Mouse (Mus musculus) natural killer cell, adult 2 months (primary cell): ENCODE data around the gene Ints12.

Experiments used
- DNase-seq, 2 experiments: peaks; one replicate each; pipeline ENCODE4 v3.0.0; 2022; ENCODE audit warnings: low spot score in 2 of 2

Gene Ints12

DNA sequence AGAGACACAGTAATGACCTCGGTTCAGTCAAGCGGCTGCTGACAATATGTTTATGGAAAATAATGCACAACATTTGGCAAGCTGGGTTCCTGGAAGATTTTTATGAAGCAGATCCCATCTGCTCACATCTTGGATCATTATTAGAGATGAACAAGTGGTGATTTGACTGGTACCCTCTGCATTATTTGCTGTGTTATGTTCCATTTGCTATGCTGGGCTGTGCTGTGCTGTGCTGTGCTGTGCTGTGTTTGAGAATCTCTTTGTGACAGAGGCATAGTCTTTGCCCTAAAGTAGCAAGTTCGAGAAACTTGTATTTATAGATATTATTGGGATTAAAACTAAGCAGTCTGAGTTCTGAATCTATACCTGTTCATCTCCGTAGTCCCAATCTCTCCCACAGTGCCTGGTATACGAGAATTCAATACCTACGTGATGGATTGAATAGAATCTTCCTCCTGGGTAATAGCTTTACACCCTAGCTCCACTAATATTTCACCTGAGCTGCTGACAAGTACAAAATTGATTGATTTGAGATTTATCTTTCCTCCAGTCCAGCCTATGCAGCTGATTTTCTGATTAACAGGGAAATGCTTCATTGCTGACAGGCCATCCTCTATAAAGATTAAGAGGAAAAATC, 53.0 kb downstream of the Ints12 start:
- DNase-seq = no peak

DNA sequence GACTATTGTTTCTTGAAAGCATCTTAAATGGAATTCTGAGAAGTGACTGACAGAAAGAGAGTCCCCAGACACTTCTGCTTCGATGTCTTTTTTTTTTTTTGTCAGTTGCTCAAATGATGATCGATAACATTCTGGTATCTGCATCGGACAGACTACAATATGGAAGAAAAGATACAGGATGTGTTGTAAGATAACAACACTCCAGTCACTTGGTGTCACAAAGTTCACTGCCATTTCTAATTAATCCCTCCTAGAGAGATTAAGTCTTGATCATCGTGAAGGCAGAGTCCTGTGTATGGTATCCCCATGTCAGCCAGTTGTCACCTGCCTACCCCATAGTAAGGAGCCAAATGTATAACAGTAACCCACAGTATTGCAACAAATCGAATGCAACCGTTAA, 60.0 kb downstream of the Ints12 start:
- DNase-seq = no peak

DNA sequence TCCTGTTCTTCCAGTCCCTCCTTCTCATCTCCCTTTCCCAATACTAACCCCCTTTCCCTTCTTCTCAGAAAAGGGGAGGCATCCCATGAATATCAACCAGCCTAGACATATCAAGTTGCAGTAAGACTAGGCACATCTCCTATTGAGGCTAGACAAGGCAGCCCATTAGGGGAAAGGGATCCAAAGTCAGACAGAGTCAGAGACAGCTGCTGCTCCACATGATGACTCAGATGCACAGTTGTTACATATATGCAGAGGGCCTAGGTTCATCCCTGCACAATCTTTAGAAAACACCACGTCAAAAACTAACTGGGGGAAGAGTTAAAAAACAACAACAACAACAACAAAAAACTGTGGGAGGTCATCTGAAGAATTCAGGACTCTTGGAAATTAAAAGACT, 61.2 kb downstream of the Ints12 start:
- no peak for DNase-seq

DNA sequence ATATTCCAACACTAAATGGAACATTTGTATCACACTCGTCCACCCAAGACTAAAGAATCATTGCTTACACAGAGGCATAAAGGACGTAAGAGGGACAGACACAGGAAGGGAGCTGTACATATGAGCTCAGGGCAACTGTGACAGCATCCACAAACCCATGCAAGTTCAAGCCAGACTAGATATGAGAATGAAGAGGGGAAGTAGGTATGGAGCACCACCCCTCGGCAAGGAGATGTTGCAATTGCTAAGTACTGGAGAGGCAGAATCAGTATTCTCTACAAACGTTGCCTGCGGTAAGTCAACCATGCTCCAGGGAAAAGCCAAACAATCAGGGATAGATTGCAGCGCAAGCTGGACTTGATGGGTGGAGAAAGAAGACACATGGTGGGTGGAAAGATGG, 62.0 kb downstream of the Ints12 start:
- DNase-seq = no peak

DNA sequence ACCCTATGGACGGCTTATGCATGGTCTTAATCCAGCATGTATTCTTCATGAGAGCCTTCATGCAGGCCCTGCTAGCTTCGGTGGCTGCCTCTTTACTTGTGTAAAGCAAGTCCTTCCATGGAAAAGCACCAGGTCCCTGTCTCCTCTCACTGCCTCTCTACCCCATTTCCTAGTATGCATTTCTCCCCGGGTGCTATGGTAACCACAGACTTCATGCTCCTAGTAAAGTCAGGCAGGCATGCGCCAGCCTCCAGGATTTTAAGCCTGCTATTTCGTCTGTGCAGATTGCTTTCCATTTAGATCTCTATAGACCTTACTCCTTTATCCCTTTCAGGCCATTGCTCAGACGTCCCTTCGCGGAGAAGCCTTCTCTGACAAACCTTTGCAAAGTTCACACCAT, 63.0 kb downstream of the Ints12 start:
- no peak for DNase-seq

DNA sequence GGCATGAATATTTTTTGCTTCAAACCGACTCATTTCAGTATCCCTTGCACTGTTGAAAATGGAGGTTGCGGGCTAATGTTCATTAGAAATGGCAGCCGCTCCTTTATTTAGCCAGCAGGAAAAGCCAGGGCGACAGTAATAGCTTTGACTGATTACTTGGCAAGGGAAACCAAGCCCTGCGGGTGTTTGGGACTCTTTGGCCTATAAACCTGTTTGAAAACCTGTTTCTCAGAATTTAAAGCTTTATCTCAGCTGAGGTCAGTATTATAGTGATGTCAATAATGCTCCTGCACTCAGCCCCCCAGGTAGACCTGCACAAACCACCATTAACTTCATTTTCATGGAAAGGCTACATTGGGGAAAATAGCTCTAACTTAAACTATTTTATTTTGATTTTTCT, 66.6 kb downstream of the Ints12 start:
- no peak for DNase-seq
